Mouse (Mus musculus): ENCODE results near the gene Ndc1. TPM values are rescaled to one million over a fixed set of nuclear protein-coding genes. Genes with fewer than 3 reads are reported as not detected.

Ndc1 gene
- 10.6 TPM for polyA plus RNA-seq (2017; shearing (Covaris generic))

GRCm38 (mm10) chr4:107367567-107368314, at the start of gene Ndc1:
Ndc1 (plus strand) TSS chr4:107367784.

DNA sequence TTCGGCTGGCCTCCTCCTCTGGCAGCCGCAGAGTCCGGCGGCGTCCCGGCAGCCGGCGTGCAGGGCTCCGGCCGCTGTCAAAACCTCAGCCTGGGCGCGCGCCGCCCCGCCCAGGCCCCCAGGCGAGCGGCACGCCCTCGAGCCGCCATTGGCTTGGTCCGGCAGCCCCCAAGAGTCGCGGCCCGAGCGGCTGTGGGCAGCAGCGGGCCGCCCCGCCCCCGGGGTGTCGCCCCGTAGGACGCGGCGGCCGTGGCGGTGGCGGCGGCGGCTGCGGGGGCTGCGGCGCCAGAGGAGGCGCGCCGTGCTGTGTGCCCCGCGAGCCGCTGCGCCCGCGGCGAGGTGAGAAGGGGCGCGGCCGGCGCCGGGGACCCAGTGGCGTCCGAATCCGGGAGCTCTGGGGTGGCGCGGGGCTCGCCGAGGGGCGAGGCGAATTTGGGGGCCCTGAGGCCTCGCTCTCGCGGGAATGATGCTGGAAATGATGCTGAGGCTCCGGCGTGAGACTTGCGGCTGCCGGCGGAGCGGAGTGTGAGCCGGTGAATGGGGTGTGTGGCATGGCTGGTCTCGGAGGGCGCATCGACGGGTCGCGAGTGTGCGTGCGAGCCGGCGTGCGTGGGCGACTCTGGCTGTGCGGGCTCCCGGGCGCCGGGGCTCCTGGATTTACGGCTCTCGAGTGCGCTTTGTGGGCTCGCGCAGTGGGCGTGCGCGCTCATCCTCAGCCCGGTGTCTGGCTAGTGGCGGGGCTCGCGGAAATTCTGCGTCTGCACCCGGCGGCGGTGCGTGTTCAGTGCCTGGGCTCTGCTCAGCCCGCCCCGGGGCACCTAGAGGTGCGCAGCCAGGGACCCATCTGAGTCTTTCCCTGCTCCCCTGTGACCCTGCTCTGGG, 67.0 kb downstream of the Ndc1 start, which contains the start of gene Glis1:
Gene Glis1 (plus strand): TSS at position 236 of the 882 bp plus-strand sequence.

Other genes starting within 250 kb of the Ndc1 start
- gene Tmem59, start 189.4 kb upstream of the Ndc1 start, polyA plus RNA-seq (2017; shearing (Covaris generic)) = 496 TPM
- 24.7 TPM for gene Tceanc2, start 188.7 kb upstream of the Ndc1 start, polyA plus RNA-seq (2017; shearing (Covaris generic))
- gene Ldlrad1, start 158.6 kb upstream of the Ndc1 start, polyA plus RNA-seq (2017; shearing (Covaris generic)) = 0.27 TPM
- gene Lrrc42, start 114.3 kb upstream of the Ndc1 start, polyA plus RNA-seq (2017; shearing (Covaris generic)) = 27.6 TPM
- gene Hspb11, start 114.2 kb upstream of the Ndc1 start, polyA plus RNA-seq (2017; shearing (Covaris generic)) = 22.3 TPM
- gene Dio1, start 60.6 kb upstream of the Ndc1 start, polyA plus RNA-seq (2017; shearing (Covaris generic)) = not detected
- gene Yipf1, start 53.4 kb upstream of the Ndc1 start, polyA plus RNA-seq (2017; shearing (Covaris generic)) = 112 TPM
- gene Glis1, start 66.8 kb downstream of the Ndc1 start, polyA plus RNA-seq (2017; shearing (Covaris generic)) = 0.44 TPM

All from inflammation-experienced regulatory T-cells, adult 16 weeks (primary cell).